Mouse (Mus musculus): ENCODE measurements around the gene Hhatl. TPM values are rescaled to one million over a fixed set of nuclear protein-coding genes. Genes with fewer than 3 reads are reported as not detected.

The Hhatl gene
- total RNA-seq, 1 experiment, result 0.09 TPM

DNA sequence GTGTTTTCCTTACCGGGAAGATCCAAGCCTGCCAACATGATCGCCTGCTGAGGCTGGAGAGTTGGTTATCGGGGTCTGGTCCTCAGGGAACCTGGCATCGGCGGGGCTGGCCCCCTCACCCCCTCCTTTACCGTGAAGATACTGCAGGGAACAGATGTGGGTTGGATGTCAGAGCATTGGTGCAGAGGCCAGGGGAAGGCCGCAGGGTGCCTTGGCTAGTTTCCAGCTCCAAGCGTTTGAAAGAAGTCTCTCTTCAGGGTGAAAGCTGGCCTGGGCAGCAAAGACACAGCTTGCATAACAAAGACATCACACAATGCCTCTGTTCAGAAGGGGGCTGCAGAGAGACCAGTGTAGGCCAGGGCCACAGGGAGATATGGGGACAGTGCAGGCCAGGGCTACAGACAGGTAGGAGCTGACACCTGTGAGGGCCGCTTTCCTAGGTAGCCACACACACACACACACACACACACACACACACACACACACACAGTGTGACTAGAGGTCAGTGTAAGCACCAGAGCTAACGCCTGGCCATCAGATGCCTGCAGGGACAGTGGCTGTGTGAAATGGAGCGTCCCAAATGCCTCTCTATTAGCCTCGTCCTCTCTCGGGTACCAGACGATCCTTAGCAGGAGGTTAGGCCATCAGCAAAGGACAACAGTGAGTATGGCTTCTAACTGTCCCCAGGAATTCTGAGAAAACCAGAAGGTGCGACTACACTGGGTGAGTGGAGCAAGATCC is 17.9 kb upstream of the Hhatl start:
- H3K9me3 ChIP-seq (ENCODE audit: control insufficient read depth, insufficient read depth, low read depth, low read length), result no peaks in the 10 kb centered on the region

DNA sequence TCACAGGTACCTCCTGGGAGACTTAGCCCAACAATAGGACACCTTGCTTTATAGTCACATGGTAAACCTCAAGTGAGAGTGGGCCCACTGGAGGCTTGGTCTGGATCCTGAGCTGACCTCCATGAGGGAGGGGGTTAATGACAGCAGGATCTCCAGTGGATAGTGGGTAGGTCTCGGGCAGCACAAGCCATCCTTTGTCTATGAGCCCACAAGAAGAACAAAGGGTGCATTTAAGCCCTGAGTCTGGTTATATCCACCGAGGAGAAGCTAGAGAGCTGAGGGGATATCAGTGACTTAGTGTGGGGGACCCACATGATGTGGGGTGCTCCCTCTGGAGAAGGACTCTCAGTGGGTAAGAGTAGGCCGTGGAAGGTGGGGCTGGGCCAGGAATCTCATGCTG is 16.2 kb upstream of the Hhatl start:
- no peaks in the 10 kb centered on the region for H3K9me3 ChIP-seq (ENCODE audit: control insufficient read depth, insufficient read depth, low read depth, low read length)
- H3K36me3 ChIP-seq (ENCODE audit: control insufficient read depth, insufficient read depth, low read length, poor library complexity, severe bottlenecking), result no peaks in the 10 kb centered on the region
- TF ChIP-seq HCFC1 (IDR thresholded peaks at IDR 0.05; ENCODE audit: borderline replicate concordance, insufficient read depth, low read length) (no peak), ZC3H11A (IDR thresholded peaks at IDR 0.05; ENCODE audit: borderline replicate concordance, low read depth, low read length) (no peak)
- no peak overlapping the region for H3K4me3 ChIP-seq (ENCODE audit: insufficient read depth in 1 of 2, low read depth in 1 of 2, low read length in 2 of 2, poor library complexity in 1 of 2, severe bottlenecking in 1 of 2)
- H3K4me1 ChIP-seq (ENCODE audit: control insufficient read depth in 2 of 2, insufficient read depth in 2 of 2, low read length in 2 of 2, poor library complexity in 1 of 2), result no peaks in the 10 kb centered on the region
- in situ Hi-C loops (cut with MboI; ENCODE audit: low sequenced_read_pairs in 2 of 2, unreplicated experiment in 2 of 2), result no loop called here
- DNase-seq (ENCODE audit: low read depth, low spot score), result no peak
- no peak overlapping the region for H3K27ac ChIP-seq (ENCODE audit: insufficient read depth, low read depth, low read length, poor library complexity, severe bottlenecking)
- H3K9ac ChIP-seq (ENCODE audit: insufficient read depth, low read depth, low read length, poor library complexity, severe bottlenecking), result no peak overlapping the region

More for the DNA sequence above, 17.9 kb upstream of the Hhatl start:
- DNase-seq (ENCODE audit: low read depth, low spot score), result no peak
- H3K4me3 ChIP-seq (ENCODE audit: insufficient read depth in 1 of 2, low read depth in 1 of 2, low read length in 2 of 2, poor library complexity in 1 of 2, severe bottlenecking in 1 of 2), result no peak overlapping the region
- no peak overlapping the region for H3K27ac ChIP-seq (ENCODE audit: insufficient read depth, low read depth, low read length, poor library complexity, severe bottlenecking)
- H3K4me1 ChIP-seq (ENCODE audit: control insufficient read depth in 2 of 2, insufficient read depth in 2 of 2, low read length in 2 of 2, poor library complexity in 1 of 2), result no peaks in the 10 kb centered on the region
- H3K36me3 ChIP-seq (ENCODE audit: control insufficient read depth, insufficient read depth, low read length, poor library complexity, severe bottlenecking), result no peaks in the 10 kb centered on the region
- no peak overlapping the region for H3K9ac ChIP-seq (ENCODE audit: insufficient read depth, low read depth, low read length, poor library complexity, severe bottlenecking)
- TF ChIP-seq MAFK (IDR thresholded peaks at IDR 0.05; ENCODE audit: insufficient read depth, low read depth, low read length), result no peak
- TF ChIP-seq ZC3H11A (IDR thresholded peaks at IDR 0.05; ENCODE audit: borderline replicate concordance, low read depth, low read length), result no peak
- no peak for TF ChIP-seq HCFC1 (IDR thresholded peaks at IDR 0.05; ENCODE audit: borderline replicate concordance, insufficient read depth, low read length)
- TF ChIP-seq ZNF384 (IDR thresholded peaks at IDR 0.05; ENCODE audit: low read depth, low read length), result no peak
- in situ Hi-C loops (cut with MboI; ENCODE audit: low sequenced_read_pairs in 2 of 2, unreplicated experiment in 2 of 2), result no loop called here

DNA sequence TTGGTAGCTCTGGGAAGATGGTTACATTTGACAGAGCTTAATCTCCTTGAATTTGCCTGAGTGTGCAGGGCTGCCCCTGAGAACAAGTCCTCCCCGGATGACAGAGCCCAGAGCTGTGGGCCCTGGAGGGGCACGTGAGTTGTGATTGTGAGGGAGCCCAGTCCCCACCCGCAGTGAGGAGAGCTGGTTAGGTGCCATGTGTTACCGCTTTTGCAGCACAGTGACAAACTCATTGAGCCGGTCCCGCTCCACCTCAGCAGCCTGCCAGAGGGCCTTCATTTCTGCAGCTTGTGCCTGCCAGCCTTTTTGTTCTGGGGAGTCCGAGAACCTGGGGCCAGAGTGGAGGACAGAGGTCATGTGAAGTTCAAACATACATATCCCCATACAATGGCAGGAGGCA is 15.6 kb upstream of the Hhatl start:
- no peak for DNase-seq (ENCODE audit: low read depth, low spot score)
- TF ChIP-seq CHD2 (IDR thresholded peaks at IDR 0.05; ENCODE audit: low read depth, low read length) (no peak), MAFK (IDR thresholded peaks at IDR 0.05; ENCODE audit: insufficient read depth, low read depth, low read length) (no peak)
- Histone ChIP-seq H3K9me3 (ENCODE audit: control insufficient read depth, insufficient read depth, low read depth, low read length) (no peaks in the 10 kb centered on the region), H3K27ac (ENCODE audit: insufficient read depth, low read depth, low read length, poor library complexity, severe bottlenecking) (no peak overlapping the region), H3K36me3 (ENCODE audit: control insufficient read depth, insufficient read depth, low read length, poor library complexity, severe bottlenecking) (no peaks in the 10 kb centered on the region), H3K4me1 (ENCODE audit: control insufficient read depth in 2 of 2, insufficient read depth in 2 of 2, low read length in 2 of 2, poor library complexity in 1 of 2) (no peaks in the 10 kb centered on the region), H3K9ac (ENCODE audit: insufficient read depth, low read depth, low read length, poor library complexity, severe bottlenecking) (no peak overlapping the region), H3K4me3 (ENCODE audit: insufficient read depth in 1 of 2, low read depth in 1 of 2, low read length in 2 of 2, poor library complexity in 1 of 2, severe bottlenecking in 1 of 2) (no peak overlapping the region)
- in situ Hi-C loops (cut with MboI; ENCODE audit: low sequenced_read_pairs in 2 of 2, unreplicated experiment in 2 of 2), result no loop called here

DNA sequence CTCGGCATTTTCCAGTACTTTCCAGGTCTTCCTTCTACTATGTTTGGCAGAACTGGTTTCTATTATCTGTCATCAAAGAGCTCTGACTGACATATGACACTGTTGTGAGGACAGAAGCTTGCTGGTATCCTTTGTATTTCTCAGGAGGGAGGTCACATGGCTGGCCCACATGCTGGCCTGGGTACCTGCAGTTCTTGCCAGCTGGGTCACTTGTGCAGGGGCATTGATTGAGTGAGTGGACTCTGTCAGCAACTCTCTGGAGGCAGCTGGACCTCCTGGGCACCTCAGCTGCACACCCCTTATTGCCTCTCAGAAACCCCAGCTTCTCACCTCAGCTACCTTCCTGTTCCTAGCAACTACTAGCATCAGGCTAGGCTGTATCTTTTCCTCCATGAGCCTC is 15.2 kb upstream of the Hhatl start:
- no peak for DNase-seq (ENCODE audit: low read depth, low spot score)
- Histone ChIP-seq H3K4me1 (ENCODE audit: control insufficient read depth in 2 of 2, insufficient read depth in 2 of 2, low read length in 2 of 2, poor library complexity in 1 of 2) (no peaks in the 10 kb centered on the region), H3K4me3 (ENCODE audit: insufficient read depth in 1 of 2, low read depth in 1 of 2, low read length in 2 of 2, poor library complexity in 1 of 2, severe bottlenecking in 1 of 2) (no peak overlapping the region), H3K9ac (ENCODE audit: insufficient read depth, low read depth, low read length, poor library complexity, severe bottlenecking) (no peak overlapping the region), H3K9me3 (ENCODE audit: control insufficient read depth, insufficient read depth, low read depth, low read length) (no peaks in the 10 kb centered on the region), H3K27ac (ENCODE audit: insufficient read depth, low read depth, low read length, poor library complexity, severe bottlenecking) (no peak overlapping the region), H3K36me3 (ENCODE audit: control insufficient read depth, insufficient read depth, low read length, poor library complexity, severe bottlenecking) (no peaks in the 10 kb centered on the region)
- no peak for TF ChIP-seq CHD2 (IDR thresholded peaks at IDR 0.05; ENCODE audit: low read depth, low read length)
- TF ChIP-seq MAFK (IDR thresholded peaks at IDR 0.05; ENCODE audit: insufficient read depth, low read depth, low read length), result no peak
- no peak for TF ChIP-seq ZNF384 (IDR thresholded peaks at IDR 0.05; ENCODE audit: low read depth, low read length)
- in situ Hi-C loops (cut with MboI; ENCODE audit: low sequenced_read_pairs in 2 of 2, unreplicated experiment in 2 of 2), result no loop called here

DNA sequence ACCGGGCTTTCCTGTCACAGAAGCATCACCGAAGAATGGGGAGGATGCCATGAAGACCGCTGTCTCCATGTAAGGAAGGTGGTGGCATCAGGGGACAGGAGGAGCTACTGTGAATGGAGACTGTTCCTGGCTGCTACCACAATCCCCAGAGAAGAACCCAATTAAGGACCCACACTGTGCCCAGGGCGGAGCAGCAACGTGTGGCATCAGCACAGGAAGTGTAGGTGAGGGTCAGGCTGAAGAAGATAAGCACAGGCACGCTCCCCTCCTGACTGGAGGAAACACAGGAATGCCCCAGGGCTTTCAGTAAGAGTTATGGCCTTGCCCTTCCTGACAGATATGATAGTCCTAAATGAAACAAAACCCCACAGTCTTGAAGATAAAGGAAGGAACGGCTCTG is 10.4 kb upstream of the Hhatl start:
- H3K27ac ChIP-seq (ENCODE audit: insufficient read depth, low read depth, low read length, poor library complexity, severe bottlenecking), result no peak overlapping the region
- no peak for DNase-seq (ENCODE audit: low read depth, low spot score)
- TF ChIP-seq ZC3H11A (IDR thresholded peaks at IDR 0.05; ENCODE audit: borderline replicate concordance, low read depth, low read length) (no peak), HCFC1 (IDR thresholded peaks at IDR 0.05; ENCODE audit: borderline replicate concordance, insufficient read depth, low read length) (no peak), MAFK (IDR thresholded peaks at IDR 0.05; ENCODE audit: insufficient read depth, low read depth, low read length) (no peak), CHD2 (IDR thresholded peaks at IDR 0.05; ENCODE audit: low read depth, low read length) (no peak)

More for the DNA sequence above, 10.4 kb upstream of the Hhatl start:
- Histone ChIP-seq H3K36me3 (ENCODE audit: control insufficient read depth, insufficient read depth, low read length, poor library complexity, severe bottlenecking) (no peaks in the 10 kb centered on the region), H3K4me3 (ENCODE audit: insufficient read depth in 1 of 2, low read depth in 1 of 2, low read length in 2 of 2, poor library complexity in 1 of 2, severe bottlenecking in 1 of 2) (no peak overlapping the region), H3K9me3 (ENCODE audit: control insufficient read depth, insufficient read depth, low read depth, low read length) (no peaks in the 10 kb centered on the region), H3K9ac (ENCODE audit: insufficient read depth, low read depth, low read length, poor library complexity, severe bottlenecking) (no peak overlapping the region), H3K4me1 (ENCODE audit: control insufficient read depth in 2 of 2, insufficient read depth in 2 of 2, low read length in 2 of 2, poor library complexity in 1 of 2) (peaks cover 0 to 7% of the 10 kb centered on the region in 2 experiments; a peak in 1 of 4 replicates)
- in situ Hi-C loops (cut with MboI; ENCODE audit: low sequenced_read_pairs in 2 of 2, unreplicated experiment in 2 of 2), result no loop called here
